Mouse (Mus musculus) forelimb bud, embryonic 11.5 days (tissue): ENCODE measurements around the gene Vmn1r212.
"Not testable (repeated sequence)": the region's sequence is repeated elsewhere in the genome, so short reads cannot be mapped to it uniquely, and the experiment has no call there.

ENCODE experiments used
- DNase-seq: peaks from one replicate; pipeline ENCODE4 v3.0.0-alpha.2; 2012; ENCODE audit warnings: low read depth, low spot score

Gene Vmn1r212

DNA sequence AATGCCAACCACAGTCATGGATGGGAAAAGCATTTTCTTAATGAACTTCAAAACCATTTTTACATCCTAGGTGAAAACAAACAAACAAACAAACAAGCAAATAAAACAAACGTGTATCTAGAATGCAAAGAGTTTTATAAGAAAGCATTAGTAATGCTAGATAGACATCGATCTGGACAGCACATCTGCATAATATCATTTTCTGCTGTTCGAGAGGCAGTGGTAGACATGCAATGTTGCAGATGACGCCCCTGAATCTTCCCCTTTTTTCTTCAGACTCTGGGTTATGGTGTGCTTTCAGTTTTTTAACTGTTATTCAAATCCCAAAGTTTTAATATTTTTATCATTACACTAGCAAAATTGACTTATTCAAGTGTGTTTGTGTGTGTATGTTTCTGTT, at the start of gene Vmn1r212:
Gene Vmn1r212, minus strand, starts transcription at position 101 of the 400 bp plus-strand sequence.
- DNase-seq, result no peak

DNA sequence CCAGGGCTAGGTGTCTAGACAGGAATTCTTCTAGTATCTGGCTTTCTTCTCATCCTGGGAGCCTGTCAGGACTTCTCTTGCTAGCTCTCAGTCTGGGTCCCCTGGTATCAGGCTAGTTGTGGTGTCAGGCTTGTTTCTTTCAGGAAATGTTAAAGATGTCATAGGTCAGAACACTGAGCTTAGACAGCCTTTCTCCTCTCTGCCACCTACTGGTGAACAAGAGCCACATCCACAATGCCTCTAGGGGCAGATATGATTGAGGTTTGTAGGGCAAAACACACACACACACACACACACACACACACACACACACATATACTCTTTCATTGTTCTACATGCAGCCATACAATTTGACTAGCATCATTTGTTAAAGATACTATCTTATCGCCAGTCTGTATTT, 4.7 kb downstream of the Vmn1r212 start:
- DNase-seq, result no peak

DNA sequence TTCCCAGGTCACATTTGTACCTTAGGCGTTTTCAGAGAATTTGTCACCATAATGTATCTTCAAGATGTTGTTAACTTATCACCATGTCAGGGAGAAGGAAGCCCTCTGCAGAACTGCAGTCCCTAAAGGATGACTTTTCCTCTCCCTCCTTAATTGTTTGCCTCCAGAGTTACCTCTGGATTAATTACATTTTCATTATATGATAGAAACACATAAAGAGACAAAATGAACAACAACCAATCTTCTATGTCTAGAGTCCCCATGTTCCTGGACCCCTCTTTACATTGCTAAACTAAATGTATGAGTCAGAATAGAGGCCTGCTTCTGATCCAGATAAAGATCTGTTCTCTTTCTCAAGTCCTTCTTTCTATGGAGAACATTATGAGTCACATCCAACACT, 26.5 kb downstream of the Vmn1r212 start, which contains the start of gene Vmn1r211:
Gene Vmn1r211, minus strand, starts transcription at position 101 of the 400 bp plus-strand sequence.
- DNase-seq, result no peak

DNA sequence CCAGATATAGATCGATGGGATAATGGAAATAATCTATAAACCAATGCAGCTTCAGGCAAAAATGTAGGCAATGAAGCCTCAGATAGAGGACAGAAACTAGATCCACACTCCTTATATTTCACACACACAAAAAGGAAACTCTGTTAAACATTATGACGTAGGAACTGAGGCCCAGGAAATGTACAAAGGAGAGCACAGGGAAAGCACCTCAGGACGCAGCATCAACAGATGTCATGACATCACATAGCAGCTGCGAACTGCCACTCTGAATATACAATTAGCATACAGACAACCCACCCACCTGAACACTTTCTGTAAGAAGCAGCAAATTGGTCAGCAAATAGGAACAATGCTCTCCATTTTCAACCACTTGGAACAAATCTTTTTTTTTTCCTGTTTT, 29.2 kb downstream of the Vmn1r212 start:
- no peak for DNase-seq

DNA sequence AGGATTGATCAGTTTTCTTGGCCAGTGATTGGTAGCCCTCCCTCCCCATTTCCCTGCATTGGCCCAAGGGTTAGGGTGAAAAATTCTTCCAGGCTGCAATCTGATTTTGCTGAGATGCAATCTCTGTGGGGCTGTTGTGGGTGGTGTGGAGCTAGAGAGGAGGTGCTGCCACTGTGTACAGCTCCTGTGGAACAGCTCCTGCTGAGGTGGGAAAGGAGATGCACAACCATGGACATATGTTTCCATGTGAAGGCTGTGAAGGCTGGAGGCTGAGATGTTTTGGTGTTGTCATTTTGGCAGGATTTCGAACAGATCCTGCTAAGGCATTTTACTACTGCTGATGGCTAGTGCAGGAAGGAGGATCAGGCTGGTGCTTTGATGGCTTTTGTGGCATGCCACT, 37.2 kb downstream of the Vmn1r212 start:
- no peak for DNase-seq

DNA sequence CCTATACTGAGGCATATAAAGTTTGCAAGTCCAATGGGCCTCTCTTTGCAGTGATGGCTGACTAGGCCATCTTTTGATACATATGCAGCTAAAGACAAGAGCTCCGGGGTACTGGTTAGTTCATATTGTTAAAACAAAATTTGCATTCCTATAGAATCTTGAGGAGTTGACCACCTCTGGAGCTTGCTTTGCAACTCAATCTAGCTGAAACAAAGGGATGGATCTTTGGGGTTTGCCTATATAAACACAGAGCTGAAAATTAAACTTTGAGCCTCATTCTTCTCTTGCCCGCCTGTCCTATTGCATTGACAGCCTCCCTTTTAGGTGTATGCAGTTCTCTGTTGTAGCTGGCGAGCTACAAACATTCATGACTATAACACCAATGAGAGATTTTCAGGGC, 39.7 kb downstream of the Vmn1r212 start:
- not testable (repeated sequence) for DNase-seq
